Mouse (Mus musculus) liver (tissue): ENCODE results near the gene Dock4.

Experiments
- DNase-seq: peaks from one replicate; pipeline ENCODE4 v3.0.0-alpha.2; 2020; ENCODE audit warnings: mixed read lengths

Gene Dock4

DNA sequence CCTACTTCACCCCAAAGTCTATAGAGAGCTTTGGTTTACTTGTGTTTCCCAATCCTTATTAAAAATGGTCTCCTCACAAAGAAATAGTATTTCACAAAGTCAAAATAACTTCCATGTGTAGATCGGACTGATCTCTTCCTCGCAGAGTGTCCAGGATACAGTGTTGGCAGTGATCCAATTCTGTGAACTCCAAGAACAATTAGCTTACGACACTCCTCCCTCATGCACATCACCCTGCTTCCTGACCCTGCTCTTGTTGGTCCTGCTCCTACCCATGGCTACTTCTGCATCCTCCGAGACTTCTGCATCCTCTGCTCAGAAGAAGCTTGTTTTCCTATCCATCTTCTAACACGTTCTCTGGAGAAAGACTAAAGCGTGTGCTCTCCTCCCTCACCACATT lies 213.9 kb downstream of the Dock4 start:
- DNase-seq: no peak

- DNase-seq: no peak
Observed at GRCm38 (mm10) chr12:40669460-40669859, 223.7 kb downstream of the Dock4 start.

- no peak for DNase-seq
Observed at GRCm38 (mm10) chr12:40670766-40671165, 225.0 kb downstream of the Dock4 start.

DNA sequence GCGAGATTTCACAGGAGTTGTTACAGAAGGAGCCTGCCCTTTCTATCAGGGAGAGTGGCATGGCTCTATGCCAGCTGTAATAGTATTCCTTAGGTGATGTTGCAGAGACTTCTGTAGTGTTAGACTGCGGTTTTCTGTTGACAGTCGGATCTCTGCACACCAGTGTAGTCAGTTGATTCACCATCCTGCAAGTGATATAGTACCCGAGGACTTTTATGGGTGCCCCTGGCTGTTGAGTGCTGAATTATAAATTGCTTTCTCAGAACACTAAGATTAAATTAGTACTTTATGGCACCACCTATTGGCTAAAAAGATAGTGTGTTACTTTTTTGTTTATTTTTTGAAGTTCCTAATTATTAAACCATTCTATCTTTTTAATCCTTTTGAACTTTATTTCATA lies 234.0 kb downstream of the Dock4 start:
- DNase-seq: no peak

GRCm38 (mm10) chr12:40680551-40680950 lies 234.8 kb downstream of the Dock4 start:
- peak; percentile 20 for DNase-seq

GRCm38 (mm10) chr12:40691444-40691843 lies 245.7 kb downstream of the Dock4 start:
- no peak for DNase-seq

DNA sequence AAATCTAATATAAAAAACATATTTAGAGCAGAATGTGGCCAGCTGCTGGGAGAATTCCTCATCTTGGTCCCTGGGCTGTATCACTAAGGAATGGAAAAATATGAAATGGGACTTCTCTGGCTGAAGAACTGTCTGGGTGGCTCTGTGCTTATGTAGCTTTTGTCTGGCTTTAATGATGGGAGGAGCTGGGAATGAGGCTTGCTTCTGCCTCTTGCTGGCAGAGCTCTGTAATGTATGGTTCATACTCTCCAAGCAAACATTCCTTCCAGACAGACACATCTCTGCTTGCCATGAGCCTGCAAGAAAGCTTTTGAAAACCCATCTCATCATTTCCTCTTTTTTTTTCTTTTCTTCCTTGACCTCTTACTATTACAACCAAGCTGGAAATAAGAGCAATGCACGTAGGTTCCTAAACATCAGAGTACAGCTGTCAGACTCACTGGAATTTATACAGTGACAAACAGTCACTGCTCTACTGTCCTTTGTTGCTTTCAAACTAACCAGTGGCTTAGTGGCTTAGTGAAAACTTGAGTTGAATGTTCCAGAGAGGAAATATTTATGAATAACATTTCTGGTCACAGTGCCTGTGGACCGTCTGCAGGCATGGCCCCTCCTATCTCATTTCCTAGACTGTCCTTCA lies 248.4 kb downstream of the Dock4 start:
- no peak for DNase-seq

- no peak for DNase-seq
Observed at GRCm38 (mm10) chr12:40698330-40698729, 252.6 kb downstream of the Dock4 start.

DNA sequence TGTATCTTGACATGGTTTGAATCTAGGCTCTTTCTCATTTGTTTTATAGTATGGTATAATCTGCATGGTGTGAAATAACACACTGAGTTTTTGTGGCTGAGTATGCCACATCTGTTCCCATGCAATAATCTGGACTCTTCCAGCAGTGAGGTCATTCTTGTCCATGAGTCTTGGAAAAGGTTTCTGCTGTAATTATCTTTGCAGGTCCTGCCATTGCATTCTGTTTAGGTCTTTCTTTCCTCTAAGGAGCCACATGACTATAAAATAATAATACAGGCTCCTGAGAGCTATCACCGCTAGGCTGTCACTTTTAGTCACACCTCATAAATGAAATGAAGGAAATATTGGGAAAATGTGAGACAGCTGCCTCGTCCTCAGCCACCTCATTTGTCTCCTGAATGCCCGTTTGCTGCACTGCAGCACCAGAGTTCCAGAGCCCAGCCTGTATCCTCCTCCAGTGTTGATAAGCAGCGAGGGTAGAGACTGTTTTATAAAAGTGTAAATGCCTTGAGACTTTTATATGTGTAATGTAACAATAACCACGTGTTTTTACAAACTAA lies 256.6 kb downstream of the Dock4 start:
- DNase-seq: no peak

DNA sequence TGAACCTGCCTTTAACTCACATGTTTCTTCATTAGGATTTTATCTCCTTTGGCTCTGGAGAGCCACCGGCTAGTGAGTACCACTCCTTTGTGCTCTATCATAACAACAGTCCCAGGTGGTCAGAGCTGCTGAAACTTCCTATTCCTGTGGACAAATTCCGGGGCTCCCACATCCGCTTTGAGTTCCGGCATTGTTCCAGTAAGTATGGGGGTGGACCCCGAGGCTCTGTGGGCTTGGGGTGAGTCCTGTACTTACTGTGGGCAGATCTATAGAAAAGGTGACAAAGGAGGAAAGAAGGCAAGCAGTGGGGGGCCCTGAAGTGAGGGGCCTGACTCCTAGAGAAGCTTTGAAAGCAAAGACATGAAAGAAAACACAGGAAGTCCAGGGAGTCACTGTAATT lies 258.5 kb downstream of the Dock4 start:
- DNase-seq: no peak

GRCm38 (mm10) chr12:40707108-40707507 lies 261.4 kb downstream of the Dock4 start:
- DNase-seq: no peak

DNA sequence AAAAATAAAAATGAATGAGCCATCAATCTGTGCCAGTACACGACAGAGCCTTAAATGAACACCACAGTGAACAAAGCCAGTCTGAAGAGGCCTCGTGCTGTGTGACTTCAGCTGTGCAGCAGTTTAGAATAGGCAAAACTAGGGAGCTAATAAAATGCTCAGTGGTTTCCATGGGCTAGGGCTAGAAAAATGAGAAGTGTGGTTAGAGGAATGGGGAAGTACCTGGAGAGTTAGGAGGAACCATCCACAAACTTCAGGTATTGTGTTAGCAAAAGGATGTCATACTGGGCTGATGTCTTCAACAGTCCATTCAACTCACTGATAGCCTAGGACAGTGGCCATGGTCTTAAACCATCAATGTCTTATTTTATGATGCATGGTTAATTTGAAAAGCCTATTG lies 263.3 kb downstream of the Dock4 start:
- DNase-seq: no peak

GRCm38 (mm10) chr12:40712235-40712634 lies 266.5 kb downstream of the Dock4 start:
- DNase-seq: no peak

DNA sequence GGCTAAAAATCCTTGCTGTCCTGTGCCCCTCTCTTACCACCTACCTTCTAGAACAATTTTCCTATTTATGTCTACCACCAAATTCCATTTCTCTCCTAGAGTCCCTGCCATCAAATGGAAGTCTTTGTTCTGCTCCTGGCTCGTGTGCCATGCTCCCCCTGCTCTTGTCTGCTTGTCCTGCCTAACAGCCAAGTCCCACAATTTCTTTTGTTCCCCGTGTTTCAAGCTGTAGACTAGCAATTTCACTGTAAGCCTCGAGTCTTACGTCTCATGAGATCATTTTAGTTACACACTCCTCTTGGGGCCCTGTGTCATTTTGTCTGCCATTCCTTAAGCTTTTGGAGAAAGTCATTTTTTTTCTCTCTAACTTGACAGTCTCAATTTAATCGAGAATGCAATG lies 268.5 kb downstream of the Dock4 start:
- DNase-seq: no peak

- DNase-seq: no peak
Observed at GRCm38 (mm10) chr12:40715174-40715573, 269.4 kb downstream of the Dock4 start.

- DNase-seq: no peak
Observed at GRCm38 (mm10) chr12:40728373-40728772, 282.6 kb downstream of the Dock4 start.

DNA sequence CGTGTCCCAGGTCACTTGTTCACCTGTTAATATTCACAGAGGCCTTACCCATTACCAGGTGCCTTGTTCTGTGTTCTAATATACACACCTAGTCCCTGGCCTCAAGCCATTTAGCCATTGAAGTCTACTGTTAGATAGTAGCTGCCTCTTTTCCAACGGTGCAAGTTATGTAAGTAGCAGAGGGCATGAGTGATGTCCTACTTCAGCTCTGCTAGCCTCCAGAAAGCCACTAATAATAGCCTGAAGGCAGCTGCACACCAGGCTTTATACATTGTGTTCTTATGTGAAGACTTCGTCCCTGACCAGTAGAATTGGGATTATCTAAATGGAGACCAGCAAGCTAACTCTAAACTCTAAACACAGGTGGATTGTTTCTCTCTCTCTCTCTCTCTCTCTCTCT lies 285.0 kb downstream of the Dock4 start:
- no peak for DNase-seq

DNA sequence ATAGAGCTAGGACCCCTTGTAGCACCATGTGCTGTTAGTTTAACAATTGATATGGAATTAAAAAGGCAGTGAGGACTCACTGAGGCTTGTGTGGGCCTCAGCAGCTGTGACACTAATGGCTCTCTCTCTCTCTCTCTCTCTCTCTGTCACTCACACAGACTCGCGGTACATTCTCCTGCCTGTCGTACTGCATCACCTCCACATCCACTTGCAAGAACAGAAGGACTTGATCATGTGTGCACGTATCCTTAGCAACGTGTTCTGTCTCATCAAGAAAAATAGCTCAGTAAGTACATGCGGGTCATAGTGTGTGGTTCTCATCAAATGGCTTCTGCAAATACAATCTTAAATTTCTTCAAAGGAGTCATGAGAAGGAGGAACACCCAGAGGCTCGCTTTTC lies 299.7 kb downstream of the Dock4 start:
- DNase-seq: no peak

GRCm38 (mm10) chr12:40746081-40746480 lies 300.3 kb downstream of the Dock4 start:
- DNase-seq: no peak

GRCm38 (mm10) chr12:40759281-40759680 lies 313.5 kb downstream of the Dock4 start:
- DNase-seq: no peak

GRCm38 (mm10) chr12:40767258-40767816 lies 321.6 kb downstream of the Dock4 start:
- DNase-seq: no peak

GRCm38 (mm10) chr12:40773091-40773490 lies 327.3 kb downstream of the Dock4 start:
- no peak for DNase-seq

GRCm38 (mm10) chr12:40781554-40781953 lies 335.8 kb downstream of the Dock4 start:
- no peak for DNase-seq

DNA sequence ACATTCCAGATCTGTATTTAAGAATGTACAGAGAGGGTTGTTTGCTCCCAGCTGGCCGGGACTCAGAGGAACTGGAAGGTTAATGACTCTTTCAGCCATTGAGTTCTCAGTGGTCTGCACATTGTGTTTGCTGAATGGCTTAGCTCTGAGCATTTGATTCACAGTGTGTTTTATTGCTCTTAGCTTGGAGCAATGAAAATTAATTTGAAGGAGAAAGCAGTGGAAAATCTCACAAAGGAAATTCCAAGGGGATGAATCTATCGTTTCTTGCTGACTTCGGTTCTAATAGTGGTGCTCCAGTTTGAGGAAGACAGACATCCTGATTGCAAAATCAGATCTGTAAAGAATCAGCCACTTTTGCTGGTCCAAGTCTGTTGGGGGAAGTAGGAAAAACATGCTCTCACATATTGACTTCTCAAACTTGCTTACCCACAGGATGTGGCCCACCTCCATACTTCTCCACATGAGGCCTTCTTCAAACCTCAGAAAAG lies 342.9 kb downstream of the Dock4 start:
- DNase-seq: no peak
